Mouse (Mus musculus) frontal cortex, adult 2 months (tissue): Measurements from ENCODE around the gene Gck. TPM values are rescaled to one million over a fixed set of nuclear protein-coding genes. Genes with fewer than 3 reads are reported as not detected.
"Not testable (repeated sequence)": the region's sequence is repeated elsewhere in the genome, so short reads cannot be mapped to it uniquely, and the experiment has no call there.

Source experiments
- DNase-seq, 2 experiments: peaks; one replicate each; pipeline ENCODE4 v3.0.0; 2022; ENCODE audit warnings: low spot score in 1 of 2; ENCODE audit errors: extremely low spot score in 1 of 2
- polyA plus RNA-seq: library from polyadenylated mRNA; depleted of rRNA; stranded (reverse); fragments of >200 nt; gene quantifications from 2 replicates; pipeline ENCODE4 v1.2.3, GENCODE M21; 2012

Gck gene
- polyA plus RNA-seq, 1 experiment: 1.1 TPM

GRCm38 (mm10) chr11:5955546-5956276 lies 5.8 kb upstream of the Gck start, which contains the start of gene Ykt6:
Ykt6 (plus strand) TSS chr11:5955693.
- peak; percentile 87 to 96 for DNase-seq

- DNase-seq: no peak
These were observed 5.2 kb upstream of the Gck start for GRCm38 (mm10) chr11:5954965-5955504.

- no peak for DNase-seq
These were observed 4.6 kb upstream of the Gck start for GRCm38 (mm10) chr11:5954435-5954834.

- peak in 1 of 2 experiments; percentile 65 for DNase-seq
These were observed 3.4 kb upstream of the Gck start for GRCm38 (mm10) chr11:5953130-5953765.

GRCm38 (mm10) chr11:5952501-5952900 lies 2.6 kb upstream of the Gck start:
- no peak for DNase-seq

GRCm38 (mm10) chr11:5948546-5949250 lies 1.2 kb downstream of the Gck start:
- no peak for DNase-seq

GRCm38 (mm10) chr11:5947796-5948195 lies 2.1 kb downstream of the Gck start:
- DNase-seq: no peak

- no peak for DNase-seq
These were observed 4.8 kb downstream of the Gck start for GRCm38 (mm10) chr11:5945096-5945495.

GRCm38 (mm10) chr11:5942966-5943365 lies 6.9 kb downstream of the Gck start:
- DNase-seq: no peak

GRCm38 (mm10) chr11:5934531-5934930 lies 15.3 kb downstream of the Gck start:
- DNase-seq: not testable (repeated sequence)

- DNase-seq: not testable (repeated sequence)
These were observed 17.9 kb downstream of the Gck start for GRCm38 (mm10) chr11:5931947-5932346.

GRCm38 (mm10) chr11:5930578-5930977 lies 19.3 kb downstream of the Gck start:
- no peak for DNase-seq

GRCm38 (mm10) chr11:5926696-5927220 lies 23.1 kb downstream of the Gck start:
- DNase-seq: no peak

- no peak for DNase-seq
These were observed 25.2 kb downstream of the Gck start for GRCm38 (mm10) chr11:5924699-5925098.

GRCm38 (mm10) chr11:5920323-5920960 lies 29.4 kb downstream of the Gck start:
- no peak for DNase-seq

- DNase-seq: no peak
These were observed 30.3 kb downstream of the Gck start for GRCm38 (mm10) chr11:5919606-5920005.

GRCm38 (mm10) chr11:5918111-5918510 lies 31.8 kb downstream of the Gck start:
- no peak for DNase-seq

- DNase-seq: peak in 1 of 2 experiments; percentile 51
These were observed 33.7 kb downstream of the Gck start for GRCm38 (mm10) chr11:5916178-5916548.

- peak in 1 of 2 experiments; percentile 68 for DNase-seq
These were observed 34.3 kb downstream of the Gck start for GRCm38 (mm10) chr11:5915429-5916177.

- no peak for DNase-seq
These were observed 34.9 kb downstream of the Gck start for GRCm38 (mm10) chr11:5914940-5915339.
